Mouse (Mus musculus): ENCODE data around the gene Ms4a7.
A peak's percentile ranks its signal among the peaks of the same experiment; 100 is the strongest.
"Not testable (repeated sequence)": the region's sequence is repeated elsewhere in the genome, so short reads cannot be mapped to it uniquely, and the experiment has no call there.

Ms4a7 gene

GRCm38 (mm10) chr19:11335932-11336331 lies at the start of gene Ms4a7:
Gene Ms4a7 (minus strand): TSS chr19:11336146.
- no peak for DNase-seq (ENCODE audit: low spot score)

DNA sequence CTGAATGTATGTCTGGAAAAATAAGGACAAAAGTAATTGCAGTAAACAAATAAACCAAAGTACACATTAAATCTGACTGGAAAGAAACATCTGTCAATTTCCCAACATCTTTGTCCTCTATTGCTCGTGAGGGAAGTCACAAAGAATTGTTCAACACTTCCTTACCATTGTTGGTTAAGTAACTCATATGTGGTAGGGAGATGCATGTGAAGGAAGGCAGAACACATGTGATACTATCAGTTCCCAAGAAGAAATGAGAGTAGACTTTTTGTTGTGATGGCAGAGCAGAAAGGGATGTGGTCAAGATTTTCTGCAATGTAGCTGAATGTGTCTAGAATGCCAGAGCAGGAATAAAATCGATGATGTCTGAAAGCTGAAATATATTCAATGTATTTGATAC lies 40.5 kb upstream of the Ms4a7 start:
- DNase-seq (ENCODE audit: low spot score): no peak

DNA sequence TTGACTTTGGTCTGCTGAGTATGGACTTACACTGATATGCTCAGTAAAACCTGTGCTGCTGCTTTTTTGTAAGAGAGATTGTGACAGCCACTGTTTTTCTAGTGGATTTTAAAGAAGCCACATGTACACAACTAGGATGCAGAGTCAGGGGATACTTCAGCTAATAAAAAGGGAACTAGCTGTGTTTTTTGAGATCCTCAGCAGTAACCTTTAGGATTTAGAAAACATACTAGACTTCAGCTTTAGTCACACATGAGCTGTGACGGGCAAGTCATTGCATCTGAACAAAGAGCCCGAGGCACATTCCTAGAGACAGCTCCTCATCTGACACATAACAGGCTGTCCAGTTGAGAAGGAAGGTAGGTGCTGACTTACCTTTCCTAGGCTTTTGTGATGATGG lies 39.3 kb upstream of the Ms4a7 start, which contains the start of gene Ms4a4a:
Ms4a4a (plus strand) TSS at position 251 of the 400 bp plus-strand sequence.
- no peak for DNase-seq (ENCODE audit: low spot score)

DNA sequence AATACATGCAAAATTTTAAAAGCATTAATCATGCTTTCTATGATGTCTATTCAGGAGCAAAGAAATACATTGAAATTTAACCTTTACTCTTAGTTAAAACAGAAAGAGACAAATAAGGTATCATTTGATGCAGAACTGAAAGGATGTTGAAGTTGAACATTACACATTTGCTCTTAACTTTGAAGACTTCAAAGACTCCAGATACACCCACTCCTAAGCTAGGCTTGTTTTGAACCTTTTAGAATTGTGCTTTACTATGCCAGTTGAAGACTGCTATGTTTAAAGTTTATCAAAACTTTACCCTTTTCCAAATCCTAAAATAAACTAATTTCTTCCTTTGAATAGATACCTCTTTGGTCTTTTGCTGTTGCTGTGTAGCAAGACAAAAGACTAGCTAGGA lies 35.2 kb upstream of the Ms4a7 start:
- no peak for DNase-seq (ENCODE audit: low spot score)

- no peak for DNase-seq (ENCODE audit: low spot score)
Measured at GRCm38 (mm10) chr19:11368310-11368709, 32.4 kb upstream of the Ms4a7 start.

DNA sequence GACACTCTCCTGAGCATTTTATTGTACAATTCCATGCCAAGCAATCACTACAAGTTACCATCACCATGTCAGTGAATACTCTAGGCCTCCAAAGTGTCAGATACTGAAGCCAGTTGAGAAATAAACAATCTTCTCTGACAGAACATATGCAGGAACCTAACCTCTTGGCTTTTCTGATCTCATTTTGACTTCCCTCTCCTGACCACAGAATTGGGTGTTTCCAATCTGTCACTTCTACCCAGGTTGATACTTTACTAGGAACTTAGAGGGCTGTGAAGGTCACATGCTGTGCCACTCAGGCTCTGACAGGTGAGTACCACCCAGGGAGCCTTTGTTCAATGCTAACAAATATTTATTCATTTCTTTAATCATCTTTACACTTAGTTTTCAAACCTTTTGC lies 26.1 kb upstream of the Ms4a7 start:
- no peak for DNase-seq (ENCODE audit: low spot score)

DNA sequence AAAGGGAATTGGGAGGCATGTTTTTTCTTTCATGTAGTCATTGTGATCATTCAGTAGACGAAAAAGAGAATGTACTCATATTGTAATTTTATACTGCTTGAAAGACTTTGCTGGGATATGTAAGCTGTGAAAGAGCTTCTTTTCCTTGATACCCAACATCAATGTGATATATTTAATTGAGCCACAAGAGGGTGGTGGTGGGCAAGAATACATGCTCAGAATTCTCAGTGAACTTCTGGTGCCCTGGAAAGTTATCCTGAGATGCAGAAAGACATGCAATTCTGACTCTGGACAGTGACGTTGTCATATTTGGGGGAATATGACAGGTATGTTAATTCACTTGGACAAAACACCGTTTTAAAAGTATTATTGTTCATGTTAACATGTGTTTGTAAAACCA lies 24.2 kb upstream of the Ms4a7 start:
- DNase-seq (ENCODE audit: low spot score): no peak

DNA sequence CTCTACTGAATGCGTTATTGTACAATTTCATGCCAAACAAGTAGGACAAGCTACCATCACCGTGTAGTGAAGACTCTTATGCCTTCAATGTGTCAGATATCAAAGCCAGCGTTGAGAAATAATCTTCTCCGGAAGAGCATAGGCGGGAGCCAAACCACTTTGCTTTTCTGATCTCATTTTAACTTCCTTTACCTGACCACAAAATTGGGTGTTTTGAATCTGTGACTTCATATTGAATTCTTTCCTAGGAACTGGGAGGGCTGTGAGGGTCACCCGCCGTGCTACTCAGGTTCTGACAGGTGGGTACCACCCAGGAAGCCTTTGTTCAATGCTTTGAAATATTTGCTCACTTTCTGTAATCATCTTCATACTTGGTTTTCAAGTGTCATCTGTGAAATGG lies 19.8 kb upstream of the Ms4a7 start:
- no peak for DNase-seq (ENCODE audit: low spot score)

GRCm38 (mm10) chr19:11351878-11352277 lies 15.9 kb upstream of the Ms4a7 start:
- no peak for DNase-seq (ENCODE audit: low spot score)

- peak; percentile 26 for DNase-seq (ENCODE audit: low spot score)
Measured at GRCm38 (mm10) chr19:11349698-11350481, 13.9 kb upstream of the Ms4a7 start.

- DNase-seq (ENCODE audit: low spot score): no peak
Measured at GRCm38 (mm10) chr19:11343992-11344391, 8.0 kb upstream of the Ms4a7 start.

DNA sequence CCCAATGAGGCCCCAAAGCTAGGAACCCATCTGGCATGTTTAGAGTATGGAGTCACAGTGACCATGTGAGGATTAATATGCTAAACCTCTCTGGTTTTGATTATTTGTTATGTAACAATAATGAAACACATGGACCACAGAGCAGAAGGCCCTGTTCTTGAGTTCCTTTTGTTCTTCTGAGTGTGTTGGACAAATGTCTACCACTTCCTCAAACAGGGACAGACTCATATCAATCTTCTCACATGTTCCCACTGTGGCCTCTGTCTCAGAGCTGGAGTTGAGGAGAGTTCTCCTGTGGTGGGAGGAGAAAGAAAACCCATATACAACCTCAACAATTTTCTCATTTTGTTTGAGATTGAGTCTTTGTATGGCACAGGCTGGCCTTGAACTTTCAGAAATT lies 7.2 kb upstream of the Ms4a7 start:
- DNase-seq (ENCODE audit: low spot score): no peak

- DNase-seq (ENCODE audit: low spot score): no peak
Measured at GRCm38 (mm10) chr19:11321123-11321522, 14.8 kb downstream of the Ms4a7 start.

- no peak for DNase-seq (ENCODE audit: low spot score)
Measured at GRCm38 (mm10) chr19:11316786-11317185, 19.2 kb downstream of the Ms4a7 start.

GRCm38 (mm10) chr19:11314354-11314753 lies 21.6 kb downstream of the Ms4a7 start, which contains the start of gene Ms4a14:
Gene Ms4a14 (minus strand): TSS chr19:11314454.
- no peak for DNase-seq (ENCODE audit: low spot score)

- no peak for DNase-seq (ENCODE audit: low spot score)
Measured at GRCm38 (mm10) chr19:11308888-11309287, 27.1 kb downstream of the Ms4a7 start.

DNA sequence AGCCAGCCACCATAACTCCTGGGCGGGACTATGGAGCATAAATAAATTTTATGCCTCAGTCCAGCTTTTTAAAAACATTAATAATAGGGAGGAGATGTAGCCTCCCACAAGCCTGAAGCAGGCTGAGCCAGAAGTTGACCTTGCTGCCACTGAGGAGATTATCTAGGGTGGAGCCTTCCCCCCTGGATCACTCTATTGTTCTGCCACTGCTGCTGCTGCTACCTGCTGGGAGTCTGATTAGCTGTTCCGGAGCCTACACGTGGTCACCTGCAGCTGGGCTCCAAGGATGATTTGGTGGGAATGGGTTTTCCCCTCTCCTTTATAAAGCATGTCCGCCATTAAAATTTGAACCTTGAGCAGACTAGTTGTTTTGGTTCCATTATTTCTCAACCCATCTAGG lies 36.4 kb downstream of the Ms4a7 start:
- DNase-seq (ENCODE audit: low spot score): not testable (repeated sequence)

- DNase-seq (ENCODE audit: low spot score): no peak
Measured at GRCm38 (mm10) chr19:11298939-11299338, 37.0 kb downstream of the Ms4a7 start.

- DNase-seq (ENCODE audit: low spot score): not testable (repeated sequence)
Measured at GRCm38 (mm10) chr19:11293616-11294015, 42.3 kb downstream of the Ms4a7 start.

- DNase-seq (ENCODE audit: low spot score): peak; percentile 35
Measured at GRCm38 (mm10) chr19:11292990-11293389, 43.0 kb downstream of the Ms4a7 start.

DNA sequence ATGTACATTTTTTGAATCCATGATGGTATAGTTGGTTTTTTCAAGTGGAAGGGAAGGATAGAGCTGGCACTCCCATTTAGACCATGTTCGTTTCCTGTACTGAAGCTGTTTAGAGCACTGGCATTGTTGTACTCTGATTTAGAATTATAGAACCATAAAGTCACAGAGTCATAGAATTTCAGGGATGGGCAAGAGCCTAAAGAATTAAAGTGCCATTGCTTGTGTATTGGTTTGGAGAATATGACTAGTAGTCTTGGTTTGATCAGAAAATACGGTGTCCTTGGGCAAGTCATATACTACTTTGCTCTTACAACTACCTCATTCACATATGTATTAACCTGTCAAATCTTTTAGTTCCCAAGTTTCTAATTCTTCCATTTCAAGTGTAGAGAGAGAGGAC lies 52.2 kb downstream of the Ms4a7 start, which contains the start of gene Ms4a5:
Ms4a5 (minus strand) TSS at position 101 of the 400 bp plus-strand sequence.
- no peak for DNase-seq (ENCODE audit: low spot score)

DNA sequence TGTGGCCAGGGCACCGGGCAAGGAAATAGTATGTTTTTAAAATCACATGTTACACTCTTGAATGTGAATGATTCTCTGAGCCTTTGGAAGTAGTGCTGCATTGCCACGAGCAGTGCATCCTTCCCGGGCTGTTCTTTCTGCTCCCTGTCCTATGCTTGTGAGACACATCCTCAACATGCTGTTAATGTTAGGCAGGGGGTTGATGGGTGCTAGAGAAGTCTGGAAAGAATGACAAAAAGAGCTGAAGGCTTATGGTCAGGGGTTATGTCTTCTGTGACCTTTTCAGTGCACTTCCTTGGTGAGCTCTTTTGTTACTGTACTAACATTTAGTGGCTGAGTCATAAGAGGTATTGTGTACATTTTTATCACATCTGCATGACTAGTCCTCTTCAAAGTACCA lies 55.7 kb downstream of the Ms4a7 start:
- no peak for DNase-seq (ENCODE audit: low spot score)

DNA sequence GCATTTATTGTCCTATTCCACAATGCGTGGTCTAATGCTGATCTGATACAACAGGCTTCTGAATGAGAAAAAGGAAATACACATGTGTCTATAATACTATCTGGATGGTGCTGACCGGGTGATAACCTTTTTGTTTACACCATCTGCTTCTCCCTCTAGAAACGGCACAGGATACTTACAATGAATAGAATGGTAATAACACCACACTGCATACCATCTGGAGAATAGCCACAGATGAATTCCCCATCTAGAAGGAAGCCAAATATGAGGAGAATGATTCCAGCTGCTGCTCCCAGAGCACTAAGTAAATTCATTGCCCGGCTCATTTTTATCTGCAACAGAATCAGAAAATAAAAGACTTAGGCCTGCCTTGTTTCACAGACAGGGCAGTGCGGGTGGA lies 59.5 kb downstream of the Ms4a7 start:
- no peak for DNase-seq (ENCODE audit: low spot score)
